Mouse (Mus musculus) embryonic facial prominence, embryonic 12.5 days (tissue): ENCODE results near the gene Col4a4. TPM values are rescaled to one million over a fixed set of nuclear protein-coding genes. Genes with fewer than 3 reads are reported as not detected.
A peak's percentile ranks its signal among the peaks of the same experiment; 100 is the strongest.

Source experiments
- ATAC-seq: fragments of 200-750 bp; cut with Nextera tagmentation; 2 replicates; pipeline ENCODE4 v1.8.0; 2017; ENCODE audit not compliant: insufficient number of reproducible peaks, insufficient read depth, low FRiP score, low TSS enrichment
- H3K27ac ChIP-seq: fragments of 300-500 bp; sonication (generic); 2 replicates; pipeline ENCODE4 v1.5.1; 2016; ENCODE audit warnings: mild to moderate bottlenecking
- H3K27me3 ChIP-seq: fragments of 300-500 bp; sonication (generic); 2 replicates; pipeline ENCODE4 v1.6.1; 2016; ENCODE audit warnings: mild to moderate bottlenecking, moderate library complexity
- H3K36me3 ChIP-seq: fragments of 300-500 bp; sonication (generic); 2 replicates; pipeline ENCODE4 v1.6.1; 2016; ENCODE audit warnings: mild to moderate bottlenecking
- H3K4me1 ChIP-seq: fragments of 300-500 bp; sonication (generic); 2 replicates; pipeline ENCODE4 v1.6.1; 2016
- H3K4me2 ChIP-seq: fragments of 300-500 bp; sonication (generic); replicated peaks from 2 replicates; pipeline ENCODE4 v1.6.1; 2016; ENCODE audit warnings: mild to moderate bottlenecking, moderate library complexity
- H3K4me3 ChIP-seq: fragments of 300-500 bp; sonication (generic); 2 replicates; pipeline ENCODE4 v1.5.1; 2016; ENCODE audit warnings: mild to moderate bottlenecking
- H3K9ac ChIP-seq: fragments of 300-500 bp; sonication (generic); 2 replicates; pipeline ENCODE4 v1.6.1; 2016; ENCODE audit warnings: mild to moderate bottlenecking, moderate library complexity
- H3K9me3 ChIP-seq: fragments of 300-500 bp; sonication (generic); 2 replicates; pipeline ENCODE4 v1.6.1; 2016; ENCODE audit warnings: mild to moderate bottlenecking, moderate library complexity
- WGBS: fragments of 180-500 bp; shearing (Covaris S2); methylation state at CpG from one replicate; pipeline ENCODE4 v1.1.7; 2016; 5-methylcytosine and 5-hydroxymethylcytosine counted together
- polyA plus RNA-seq: library from polyadenylated mRNA; unstranded; fragments of >200 nt; fragmentation: Nextera tagmentation; extraction: Ambion mirVana; gene quantifications from 2 replicates; pipeline ENCODE4 v1.2.1, GENCODE M21; 2016

The Col4a4 gene
- polyA plus RNA-seq, 1 experiment from 2014 or later, result 0.14 TPM

- H3K9me3 ChIP-seq, result no peaks in the 10 kb centered on the region
- no peaks in the 10 kb centered on the region for H3K4me1 ChIP-seq
- 76% methylated on average over 2 of the region's 2 CpGs for WGBS
- no peaks in the 10 kb centered on the region for H3K27me3 ChIP-seq
- no peak overlapping the region for H3K4me2 ChIP-seq
- no peaks in the 10 kb centered on the region for H3K36me3 ChIP-seq
- H3K27ac ChIP-seq, result no peak overlapping the region
- H3K4me3 ChIP-seq, result no peak overlapping the region
- no peak overlapping the region for H3K9ac ChIP-seq
- ATAC-seq, result no peak
Observed at GRCm38 (mm10) chr1:82576182-82576581, 10.5 kb downstream of the Col4a4 start.

- no peak overlapping the region for H3K4me3 ChIP-seq
- no peak overlapping the region for H3K9ac ChIP-seq
- H3K4me1 ChIP-seq, result no peaks in the 10 kb centered on the region
- H3K9me3 ChIP-seq, result no peaks in the 10 kb centered on the region
- WGBS, result 82% methylated on average over 3 of the region's 3 CpGs
- no peak overlapping the region for H3K27ac ChIP-seq
- no peaks in the 10 kb centered on the region for H3K27me3 ChIP-seq
- H3K4me2 ChIP-seq, result no peak overlapping the region
- no peaks in the 10 kb centered on the region for H3K36me3 ChIP-seq
- no peak for ATAC-seq
Observed at GRCm38 (mm10) chr1:82575681-82576080, 11.0 kb downstream of the Col4a4 start.

DNA sequence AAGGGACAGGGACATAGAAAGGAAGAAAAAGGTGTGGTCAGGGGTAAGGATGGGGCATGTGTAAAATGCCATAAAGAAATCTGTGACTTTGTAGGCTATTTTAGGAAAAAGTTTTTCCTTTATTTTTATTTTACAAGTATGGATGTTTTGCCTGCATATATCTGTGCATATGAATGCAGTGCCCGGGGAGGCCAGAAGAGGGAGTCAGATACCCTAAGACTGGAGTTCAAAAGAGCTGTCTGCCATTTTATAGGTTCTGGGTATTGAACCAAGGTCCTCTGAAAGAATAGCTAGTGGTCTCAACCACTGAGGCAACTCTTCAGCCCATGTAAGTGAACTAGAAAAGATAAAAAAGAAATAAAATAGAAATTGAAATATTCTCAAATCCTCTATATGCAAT is 14.9 kb downstream of the Col4a4 start:
- Histone ChIP-seq H3K9me3 (no peaks in the 10 kb centered on the region), H3K27ac (no peak overlapping the region), H3K36me3 (no peaks in the 10 kb centered on the region), H3K27me3 (no peaks in the 10 kb centered on the region), H3K4me1 (no peaks in the 10 kb centered on the region), H3K4me3 (no peak overlapping the region), H3K4me2 (no peak overlapping the region), H3K9ac (no peak overlapping the region)
- WGBS, result 69% methylated on average over 1 of the region's 1 CpGs
- no peak for ATAC-seq

DNA sequence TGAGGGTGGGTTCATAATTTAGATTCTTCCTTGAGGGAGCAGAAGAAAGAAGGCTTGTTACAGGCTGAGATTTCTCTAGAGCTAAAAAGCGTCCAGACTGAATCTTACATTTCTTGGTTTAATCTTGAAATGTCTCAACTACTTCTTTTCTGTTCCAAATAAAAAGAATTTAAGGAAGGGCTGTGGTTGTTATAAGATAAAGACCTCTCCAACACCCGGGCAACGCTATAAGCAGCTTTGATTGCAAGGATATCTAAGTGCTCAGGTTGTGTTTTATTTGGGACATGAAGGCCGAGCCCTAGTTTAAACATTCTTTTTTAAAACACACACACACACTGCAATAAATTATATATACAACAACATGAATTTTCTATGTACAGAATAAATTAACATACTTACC is 17.2 kb downstream of the Col4a4 start:
- 90% methylated on average over 4 of the region's 4 CpGs for WGBS
- no peak overlapping the region for H3K4me3 ChIP-seq
- no peaks in the 10 kb centered on the region for H3K36me3 ChIP-seq
- no peak overlapping the region for H3K4me2 ChIP-seq
- ATAC-seq, result no peak
- H3K4me1 ChIP-seq, result no peaks in the 10 kb centered on the region
- no peak overlapping the region for H3K27ac ChIP-seq
- H3K9ac ChIP-seq, result no peak overlapping the region
- H3K27me3 ChIP-seq, result no peaks in the 10 kb centered on the region
- H3K9me3 ChIP-seq, result no peaks in the 10 kb centered on the region

DNA sequence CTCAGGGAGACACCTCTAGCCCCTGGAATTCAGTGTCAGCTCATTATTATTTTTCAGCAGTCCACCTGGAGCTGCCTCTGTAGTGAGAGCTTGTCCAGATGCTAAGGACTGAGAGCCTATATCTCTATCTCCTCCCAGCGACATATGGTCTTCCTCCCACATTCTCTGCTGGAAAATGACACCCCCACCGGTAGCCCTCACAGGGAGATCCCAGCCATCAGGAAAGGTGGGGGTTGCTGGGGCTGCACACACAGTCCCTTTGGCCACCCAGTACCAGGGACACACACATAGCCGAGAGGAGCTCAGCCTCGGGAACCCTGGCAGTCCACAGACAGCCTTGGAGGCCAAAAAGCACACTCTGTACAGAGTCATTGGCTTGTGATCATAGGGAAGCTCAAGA is 26.4 kb downstream of the Col4a4 start:
- Histone ChIP-seq H3K27me3 (no peaks in the 10 kb centered on the region), H3K4me1 (no peaks in the 10 kb centered on the region), H3K4me2 (no peak overlapping the region), H3K9me3 (no peaks in the 10 kb centered on the region), H3K4me3 (no peak overlapping the region), H3K9ac (no peak overlapping the region), H3K27ac (no peak overlapping the region), H3K36me3 (no peaks in the 10 kb centered on the region)
- ATAC-seq, result no peak
- 66% methylated on average over 4 of the region's 4 CpGs for WGBS

DNA sequence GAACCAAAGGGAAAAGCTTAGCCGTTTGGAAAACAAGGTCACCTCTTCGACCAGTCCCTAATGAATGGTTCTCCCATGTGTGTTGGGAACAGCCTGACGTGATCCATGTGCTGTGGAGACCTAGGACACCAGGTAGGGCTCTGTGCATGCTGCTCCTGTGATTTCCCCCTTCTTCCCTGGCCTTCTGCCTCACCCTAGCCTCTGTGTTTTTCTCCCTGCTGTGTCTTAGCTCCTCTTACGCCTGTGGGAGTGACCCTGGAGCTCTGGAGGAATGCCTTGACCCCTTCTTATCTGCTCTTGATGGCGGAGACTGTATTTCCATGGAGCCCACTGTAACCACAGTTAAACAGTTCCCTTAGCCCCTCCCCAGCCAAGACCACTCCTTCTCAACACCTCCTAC is 31.8 kb downstream of the Col4a4 start:
- WGBS, result 69% methylated on average over 5 of the region's 5 CpGs
- H3K36me3 ChIP-seq, result no peaks in the 10 kb centered on the region
- no peak overlapping the region for H3K27ac ChIP-seq
- no peaks in the 10 kb centered on the region for H3K27me3 ChIP-seq
- 0 out of 2 replicates have a peak, but pooled peaks have one; percentile 15 for ATAC-seq
- no peak overlapping the region for H3K9ac ChIP-seq
- no peaks in the 10 kb centered on the region; the same call in 1 of the 2 replicates for H3K4me1 ChIP-seq
- no peaks in the 10 kb centered on the region for H3K9me3 ChIP-seq
- H3K4me2 ChIP-seq, result no peak overlapping the region
- H3K4me3 ChIP-seq, result no peak overlapping the region

- WGBS, result 42% methylated on average over 6 of the region's 6 CpGs
- no peak for ATAC-seq
- Histone ChIP-seq H3K27ac (no peak overlapping the region), H3K9me3 (no peaks in the 10 kb centered on the region), H3K9ac (no peak overlapping the region), H3K4me2 (no peak overlapping the region), H3K4me1 (no peaks in the 10 kb centered on the region; the same call in 1 of the 2 replicates), H3K4me3 (no peak overlapping the region), H3K27me3 (no peaks in the 10 kb centered on the region), H3K36me3 (no peaks in the 10 kb centered on the region)
Observed at GRCm38 (mm10) chr1:82554443-82554850, 32.2 kb downstream of the Col4a4 start.

DNA sequence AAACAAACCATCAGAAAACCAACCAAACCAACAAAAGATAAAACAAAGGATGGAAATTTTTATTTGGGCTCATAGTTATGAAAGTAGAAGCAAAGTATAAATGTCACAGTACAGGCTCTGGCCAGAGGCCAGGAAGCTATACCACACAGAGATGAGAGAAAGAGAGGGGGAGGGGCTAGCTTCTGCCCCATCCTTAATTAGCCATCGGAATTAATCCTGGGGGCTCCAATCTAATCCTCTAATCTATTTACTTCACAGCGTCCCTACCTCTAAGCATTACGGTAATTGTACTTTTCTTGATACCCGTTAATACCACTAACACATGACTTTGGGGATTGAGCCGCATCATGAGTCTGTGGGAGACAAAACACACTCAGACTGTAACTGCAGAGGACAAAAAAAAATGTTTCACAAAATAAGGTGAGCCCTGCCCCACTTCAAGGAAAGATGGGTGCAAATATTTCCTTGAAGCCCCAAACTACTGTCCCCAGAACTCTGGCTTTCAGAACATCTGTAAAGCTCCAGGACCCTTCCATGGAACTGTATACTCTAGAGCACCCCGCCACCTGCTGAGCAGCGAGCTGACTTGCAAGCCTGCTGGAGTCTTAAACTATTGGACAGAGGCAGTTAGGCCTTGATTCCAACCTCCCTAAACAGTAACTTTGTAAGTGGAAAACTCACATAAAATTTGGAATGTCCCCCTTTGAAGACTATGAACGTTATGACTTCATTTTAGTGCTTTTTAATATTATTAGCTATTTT is 41.3 kb downstream of the Col4a4 start:
- no peak for ATAC-seq

GRCm38 (mm10) chr1:82544419-82545185 is 42.0 kb downstream of the Col4a4 start:
- Histone ChIP-seq H3K4me2 (no peak overlapping the region), H3K9me3 (no peaks in the 10 kb centered on the region), H3K9ac (no peak overlapping the region), H3K4me3 (no peak overlapping the region), H3K4me1 (no peaks in the 10 kb centered on the region), H3K27ac (no peak overlapping the region), H3K27me3 (no peaks in the 10 kb centered on the region), H3K36me3 (no peaks in the 10 kb centered on the region)
- ATAC-seq, result no peak
- WGBS, result 82% methylated on average over 6 of the region's 6 CpGs

More for the DNA sequence above, 41.3 kb downstream of the Col4a4 start:
- Histone ChIP-seq H3K27me3 (no peaks in the 10 kb centered on the region), H3K9me3 (no peaks in the 10 kb centered on the region), H3K4me1 (no peaks in the 10 kb centered on the region), H3K9ac (no peak overlapping the region), H3K27ac (no peak overlapping the region), H3K36me3 (no peaks in the 10 kb centered on the region), H3K4me2 (no peak overlapping the region), H3K4me3 (no peak overlapping the region)
- 74% methylated on average over 8 of the region's 8 CpGs for WGBS

DNA sequence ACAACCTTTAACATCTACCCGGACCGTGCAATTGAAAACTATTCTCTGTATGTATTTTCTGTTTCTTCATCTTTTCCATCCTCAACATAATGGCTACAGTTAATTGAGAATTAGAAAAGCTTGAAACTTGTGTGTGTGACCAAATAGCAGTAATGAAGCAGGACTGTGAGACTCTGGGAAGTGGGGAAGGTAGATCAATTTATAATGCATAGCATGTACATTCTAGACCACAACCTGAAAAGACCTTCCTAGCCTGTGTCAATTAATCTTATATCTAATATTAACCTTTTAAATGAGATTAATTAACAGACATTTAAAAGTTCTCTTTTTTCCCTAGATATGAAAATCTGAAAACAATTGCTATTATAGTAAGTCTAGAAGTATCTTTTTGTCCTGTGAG is 42.7 kb downstream of the Col4a4 start:
- Histone ChIP-seq H3K27ac (no peak overlapping the region), H3K4me2 (no peak overlapping the region), H3K27me3 (no peaks in the 10 kb centered on the region), H3K4me1 (no peaks in the 10 kb centered on the region), H3K36me3 (no peaks in the 10 kb centered on the region), H3K4me3 (no peak overlapping the region), H3K9ac (no peak overlapping the region), H3K9me3 (no peaks in the 10 kb centered on the region)
- no peak for ATAC-seq
- 94% methylated on average over 2 of the region's 2 CpGs for WGBS

DNA sequence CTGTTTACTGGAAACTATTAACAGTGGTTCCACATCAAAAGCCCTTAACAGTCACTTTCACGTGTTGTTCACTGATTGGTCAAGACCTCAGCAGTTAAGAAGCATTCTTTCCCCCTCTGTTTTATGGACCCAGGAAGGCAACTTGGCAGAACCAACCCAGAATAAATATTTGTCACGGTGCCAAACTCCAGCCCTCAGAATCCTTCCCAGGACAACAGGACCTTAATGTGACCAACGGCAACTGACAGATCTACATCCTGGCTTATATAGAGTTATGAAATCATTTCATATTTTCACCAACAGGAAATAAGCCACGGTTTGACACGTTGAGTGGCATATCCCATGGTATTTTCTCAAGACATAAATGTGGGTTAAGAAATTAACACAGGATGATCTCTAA is 46.6 kb downstream of the Col4a4 start:
- Histone ChIP-seq H3K27ac (no peak overlapping the region), H3K27me3 (no peaks in the 10 kb centered on the region), H3K9me3 (no peaks in the 10 kb centered on the region), H3K4me1 (no peaks in the 10 kb centered on the region), H3K4me3 (no peak overlapping the region), H3K9ac (no peak overlapping the region), H3K4me2 (no peak overlapping the region), H3K36me3 (no peaks in the 10 kb centered on the region)
- ATAC-seq, result no peak
- WGBS, result 84% methylated on average over 5 of the region's 5 CpGs

DNA sequence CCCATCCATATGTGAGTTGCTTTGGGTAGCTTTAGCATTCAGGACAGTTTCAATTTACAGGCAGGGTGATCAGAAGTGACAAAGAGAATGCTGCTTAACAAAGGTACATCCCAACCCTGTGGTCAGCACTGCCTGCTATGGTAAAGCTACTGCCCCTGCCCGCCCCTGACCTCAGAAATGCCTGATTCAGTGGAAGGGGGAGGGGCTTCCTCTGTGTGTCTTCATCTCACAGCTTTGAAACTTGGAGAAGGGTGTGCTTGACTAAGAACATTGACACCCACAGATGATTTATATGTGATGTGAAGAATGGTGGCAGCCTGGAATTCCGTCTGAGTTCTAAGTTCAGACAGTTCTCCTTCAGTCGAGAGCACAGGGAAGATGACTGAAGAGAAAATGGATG is 48.8 kb downstream of the Col4a4 start:
- no peaks in the 10 kb centered on the region for H3K27me3 ChIP-seq
- H3K27ac ChIP-seq, result no peak overlapping the region
- H3K4me3 ChIP-seq, result no peak overlapping the region
- 67% methylated on average over 3 of the region's 3 CpGs for WGBS
- H3K9me3 ChIP-seq, result no peaks in the 10 kb centered on the region
- no peaks in the 10 kb centered on the region for H3K4me1 ChIP-seq
- H3K4me2 ChIP-seq, result no peak overlapping the region
- no peak overlapping the region for H3K9ac ChIP-seq
- no peak for ATAC-seq
- no peaks in the 10 kb centered on the region for H3K36me3 ChIP-seq
